13 mouse cellular contexts compared by ENCODE assay signal in the genomic region with DNA sequence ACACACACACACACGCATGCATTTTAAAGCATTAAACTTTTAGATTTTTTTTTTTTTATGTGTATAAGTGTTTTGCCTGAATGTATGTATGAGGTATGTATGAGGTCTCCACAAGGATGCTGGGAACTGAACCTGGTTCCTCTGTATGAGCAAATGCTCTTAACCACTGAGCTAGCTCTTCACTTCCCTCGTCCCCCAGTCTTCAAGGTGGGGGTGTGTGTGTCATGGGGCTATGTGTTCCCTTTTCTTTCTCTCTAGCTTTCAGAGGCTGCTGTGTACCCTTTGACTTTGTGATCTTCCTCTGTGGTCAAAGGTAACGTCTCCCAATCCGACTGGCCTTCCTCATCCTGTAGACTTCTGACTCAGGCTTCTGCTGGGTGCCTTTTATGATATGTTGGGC. TPM values are rescaled to one million over a fixed set of nuclear protein-coding genes. Genes with fewer than 3 reads are reported as not detected.
A peak's percentile ranks its signal among the peaks of the same experiment; 100 is the strongest.
DNase-seq lines count a peak whose midpoint lies in the region; ATAC-seq and TF ChIP-seq lines count a peak whose summit lies in the region.
"Had no signal": no experiment of that assay in that cellular context is flagged by ENCODE, and none has a peak within 500 bp of the region (broad histone marks: within the 10 kb centered on the region; RNA-seq: fewer than 3 reads in every experiment).

No protein-coding gene starts in this region.

- no peak for TF ChIP-seq POLR2A in bone marrow macrophage, adult 2 months (IDR thresholded peaks at IDR 0.05; ENCODE audit: borderline replicate concordance, low read depth, low read length)

- TF ChIP-seq CTCF in bone marrow macrophage, adult 2 months (IDR thresholded peaks at IDR 0.05; ENCODE audit: low read depth, low read length): no peak

- H3K4me1 ChIP-seq in heart, embryonic 15.5 days (replicated peaks): peaks cover 90% of the 10 kb centered on the region
- H3K4me1 ChIP-seq in bone marrow macrophage, adult 2 months (ENCODE audit: control insufficient read depth, insufficient read depth, low read length): peaks cover 40% of the 10 kb centered on the region

- H3K9ac ChIP-seq in heart, embryonic 15.5 days: no peak overlapping the region

- no peaks in the 10 kb centered on the region for H3K27me3 ChIP-seq in heart, embryonic 15.5 days
- H3K27me3 ChIP-seq: Patski had no signal

- WGBS in heart, embryonic 15.5 days: 78% methylated on average over 4 of the region's 4 CpGs

- H3K4me3 ChIP-seq in heart, embryonic 15.5 days: no peak overlapping the region
- H3K4me3 ChIP-seq in bone marrow macrophage, adult 2 months (ENCODE audit: insufficient read depth, low read length): no peak overlapping the region

- H3K4me2 ChIP-seq in heart, embryonic 15.5 days: no peak overlapping the region

- ATAC-seq in heart, embryonic 15.5 days (replicated peaks; ENCODE audit: insufficient number of reproducible peaks, insufficient read depth, low FRiP score, low read depth): no peak
- peak; percentile 71 for ATAC-seq in megakaryocyte progenitor cell, adult 5-6 weeks (replicated peaks; ENCODE audit: poor library complexity)
- ATAC-seq: CD4-positive, CD25-positive, alpha-beta regulatory T cell, adult 4 months; inflammation-experienced regulatory T-cells, adult 6 months had no signal

- no peak for DNase-seq in heart, postnatal 4 days
- DNase-seq in 416B (ENCODE audit: low read depth) (peak; percentile 36), adipocyte (ENCODE audit: low spot score) (no peak)
- DNase-seq in layer of hippocampus, postnatal 25 days (ENCODE audit: extremely low spot score in 1 of 2, low spot score in 1 of 2): no peak
- DNase-seq: cerebellum, adult 9-11 months; lung, adult 2 months; thymus, postnatal 14 days had no signal

- H3K27ac ChIP-seq in heart, embryonic 15.5 days: peak overlapping the region; percentile 80
- peak overlapping the region; percentile 68; the same call in 1 of the 2 replicates for H3K27ac ChIP-seq in bone marrow macrophage, adult 2 months (ENCODE audit: insufficient read depth, low read depth, low read length)

- H3K9me3 ChIP-seq in heart, embryonic 15.5 days (replicated peaks): no peaks in the 10 kb centered on the region

- no peaks in the 10 kb centered on the region for H3K36me3 ChIP-seq in heart, embryonic 15.5 days

RNA-seq across cellular contexts. Expression of gene Plekhg3, which starts 22.3 kb away (rescaled TPM):
- 7.1 and 11.1 TPM in 2 replicates for polyA plus RNA-seq in heart, embryonic 15.5 days (2015; fragmentation: Nextera tagmentation; extraction: Ambion mirVana)
- total RNA-seq in heart, postnatal 4 days (2021): 10 to 100 TPM; 29.5 TPM
- 49.6 and 50.4 TPM in 2 replicates for polyA plus RNA-seq in bone marrow macrophage, adult 2 months (2012; ENCODE audit: insufficient read depth, insufficient read length, missing spikeins)
- total RNA-seq in megakaryocyte progenitor cell, adult 5-6 weeks (2015): 11.1 and 13.6 TPM in 2 replicates
- 13.7 and 13.9 TPM in 2 replicates for total RNA-seq in megakaryocyte progenitor cell, adult 5-6 weeks (2017)
- 10 to 100 TPM; 23.2 to 27.5 TPM for total RNA-seq in layer of hippocampus, postnatal 25 days (2021)
